Mouse (Mus musculus) kidney, adult 18-20 months (tissue): ENCODE data around the gene Gpcpd1.

ENCODE experiments used
- DNase-seq: peaks from one replicate; pipeline ENCODE4 v3.0.0; 2021

Gene Gpcpd1

GRCm38 (mm10) chr2:132584191-132584590, 3.3 kb downstream of the Gpcpd1 start:
- DNase-seq: peak; percentile 32

DNA sequence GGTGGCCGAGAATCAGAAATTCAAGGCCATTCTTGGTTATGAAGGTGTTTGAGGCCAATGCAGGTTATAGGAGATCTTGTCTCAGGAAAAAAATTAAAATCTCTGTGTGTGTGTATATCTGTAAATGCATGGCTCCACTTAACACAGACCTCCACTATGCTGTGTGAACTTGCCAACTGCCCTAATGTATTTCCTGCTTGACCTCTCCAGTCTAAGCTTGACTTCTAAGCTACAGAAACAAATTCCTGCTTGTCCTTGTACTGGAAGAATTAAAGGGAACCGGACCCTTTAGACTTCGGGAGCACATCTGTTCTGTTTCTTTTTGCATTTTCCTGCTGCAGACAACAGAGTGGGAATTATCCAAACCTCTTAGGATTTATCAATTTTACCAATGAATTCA, 4.4 kb downstream of the Gpcpd1 start:
- no peak for DNase-seq

GRCm38 (mm10) chr2:132582227-132582626, 5.3 kb downstream of the Gpcpd1 start:
- peak; percentile 87 for DNase-seq

- no peak for DNase-seq
Measured at GRCm38 (mm10) chr2:132579689-132580088, 7.8 kb downstream of the Gpcpd1 start.

- DNase-seq: no peak
Measured at GRCm38 (mm10) chr2:132578711-132579110, 8.8 kb downstream of the Gpcpd1 start.

DNA sequence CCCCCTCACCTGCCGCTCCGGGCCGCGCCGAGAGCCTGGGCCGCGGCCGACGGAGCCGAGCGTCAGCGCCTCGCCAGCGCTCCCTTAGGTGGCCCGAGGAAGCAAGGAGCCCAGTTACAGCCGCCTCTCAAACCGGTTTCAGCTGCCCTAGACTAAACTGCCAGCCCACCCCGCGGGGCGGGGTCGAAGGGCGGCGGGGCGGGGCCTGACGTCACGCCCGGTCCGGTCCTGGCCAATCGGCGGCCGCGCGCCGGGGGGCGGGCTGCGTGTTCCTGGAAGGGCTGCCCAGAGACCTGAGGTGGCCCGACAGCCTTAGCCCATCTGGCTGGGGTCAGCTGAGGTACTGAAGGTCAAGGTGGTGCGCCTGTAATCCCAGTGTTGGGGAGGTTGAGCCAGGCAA, 9.5 kb downstream of the Gpcpd1 start:
- DNase-seq: peak; percentile 99

- peak; percentile 75 for DNase-seq
Measured at GRCm38 (mm10) chr2:132577431-132577981, 10.0 kb downstream of the Gpcpd1 start.

- no peak for DNase-seq
Measured at GRCm38 (mm10) chr2:132576522-132577135, 10.9 kb downstream of the Gpcpd1 start.

DNA sequence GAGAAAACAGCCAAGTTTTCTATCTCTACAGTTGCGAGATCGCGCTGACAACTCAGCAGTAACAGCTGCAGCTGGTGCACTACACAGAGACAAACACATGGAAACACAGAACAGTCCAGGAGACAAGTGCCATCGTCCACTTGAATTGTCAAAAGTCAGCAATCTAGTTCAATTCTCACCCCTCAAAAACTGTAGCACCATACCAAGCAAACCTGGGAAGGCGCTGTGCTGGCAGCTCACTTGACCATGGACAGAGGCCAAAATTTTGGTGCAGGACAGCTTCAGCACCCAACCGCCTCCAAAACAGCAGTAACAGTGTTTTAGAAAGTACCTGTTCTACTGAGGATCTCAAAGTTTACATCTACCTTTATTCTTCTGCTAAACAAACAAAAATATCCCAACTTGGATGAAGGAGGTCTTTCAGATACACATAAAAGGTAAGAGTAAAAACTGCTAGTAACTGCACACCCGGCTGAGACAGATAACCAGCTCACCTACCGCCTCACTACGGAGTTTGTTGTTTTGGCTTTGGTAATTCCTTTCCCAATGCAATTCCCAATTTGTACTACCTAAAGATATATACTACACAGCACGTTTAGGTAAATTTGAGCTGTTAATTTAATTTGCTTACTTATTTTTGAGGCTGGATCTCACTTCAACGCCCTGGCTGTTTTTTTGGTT, 11.6 kb downstream of the Gpcpd1 start:
- DNase-seq: peak; percentile 65

DNA sequence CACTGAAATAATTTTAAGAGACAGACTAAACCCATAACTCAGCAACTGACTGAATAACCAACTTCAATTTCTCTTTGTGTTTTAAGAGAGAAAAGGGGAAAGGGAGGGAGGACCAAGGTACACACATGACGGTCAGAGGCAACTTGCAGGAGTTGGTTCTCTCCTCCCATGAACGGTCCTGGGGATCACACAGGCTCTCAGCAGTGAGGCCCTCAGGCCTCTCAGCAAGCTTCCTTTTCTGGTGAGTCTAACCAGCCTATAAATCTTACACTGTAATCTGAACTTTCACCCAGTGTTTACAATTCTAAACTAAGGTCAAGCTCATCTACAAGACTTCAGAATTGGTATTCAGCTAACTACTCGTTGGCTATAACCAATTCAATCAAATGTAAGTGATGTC, 12.3 kb downstream of the Gpcpd1 start:
- no peak for DNase-seq

DNA sequence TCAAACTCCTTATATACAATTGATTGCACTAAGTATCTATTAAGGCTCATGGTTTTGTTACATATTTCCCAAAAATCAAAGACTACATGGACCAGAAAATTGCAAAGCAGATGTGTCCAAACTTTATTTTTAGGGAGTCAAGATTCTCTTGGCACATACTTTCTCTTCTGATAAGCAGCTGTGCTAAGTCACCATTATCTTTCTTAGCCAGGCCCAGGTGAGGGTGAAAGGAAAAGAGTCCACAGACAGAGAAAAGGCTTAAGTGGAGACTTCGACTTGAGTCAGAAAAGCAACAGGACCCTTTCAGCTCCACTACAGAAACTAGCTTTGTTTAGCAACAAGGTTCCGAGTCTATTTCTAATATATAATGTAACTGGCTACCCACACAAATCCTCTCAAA, 14.2 kb downstream of the Gpcpd1 start:
- DNase-seq: no peak

DNA sequence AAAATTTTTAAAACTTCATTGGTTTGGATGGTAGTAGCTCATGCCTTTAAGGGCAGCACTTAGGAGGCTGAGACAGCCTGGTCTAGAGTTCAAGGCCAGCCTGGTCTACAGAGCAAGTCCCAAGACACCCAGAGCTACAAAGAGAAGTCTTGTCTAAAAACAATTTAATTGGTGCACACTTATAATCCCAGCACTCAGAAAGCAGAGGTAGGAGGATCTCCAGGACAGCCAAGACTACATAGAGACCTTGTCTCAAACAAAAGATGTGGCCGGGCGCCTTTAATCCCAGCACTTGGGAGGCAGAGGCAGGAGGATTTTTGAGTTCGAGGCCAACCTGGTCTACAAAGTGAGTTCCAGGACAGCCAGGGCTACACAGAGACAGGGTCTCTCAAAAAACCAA, 14.9 kb downstream of the Gpcpd1 start:
- DNase-seq: no peak

DNA sequence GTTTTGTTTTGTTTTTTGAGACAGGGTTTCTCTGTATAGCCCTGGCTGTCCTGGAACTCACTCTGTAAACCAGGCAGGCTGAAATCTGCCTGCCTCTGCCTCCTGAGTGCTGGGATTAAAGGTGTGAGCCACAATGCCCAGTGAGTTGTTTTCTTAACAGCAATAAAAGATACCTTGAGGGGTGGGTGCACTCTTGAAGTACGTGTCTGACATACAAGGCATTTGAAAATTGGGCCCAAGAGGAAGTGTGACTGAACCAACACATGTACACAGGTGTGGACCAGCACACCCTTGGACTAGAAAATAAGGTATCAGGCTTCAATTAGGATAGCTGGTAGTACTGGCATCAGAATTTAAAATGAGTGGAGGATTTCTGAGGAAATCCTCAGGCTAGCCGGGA, 16.2 kb downstream of the Gpcpd1 start:
- no peak for DNase-seq

DNA sequence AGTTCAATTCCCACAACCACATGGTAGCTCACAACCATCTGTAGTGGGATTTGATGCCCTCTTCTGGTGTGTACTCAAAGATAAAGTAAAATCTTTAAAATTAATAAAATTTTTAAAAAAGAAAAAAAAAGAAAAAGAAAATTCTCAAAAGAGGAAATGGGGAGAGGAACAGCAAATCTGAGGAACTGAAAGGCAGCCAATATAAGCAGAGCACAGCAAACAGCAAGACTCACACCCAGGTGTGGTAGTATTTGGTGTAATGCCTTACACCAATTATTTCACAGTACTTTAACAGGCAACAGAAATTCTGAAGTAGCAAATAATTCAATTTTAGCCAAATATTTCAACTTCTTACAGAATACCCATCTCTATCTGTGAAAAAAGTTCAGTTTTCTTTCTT, 16.7 kb downstream of the Gpcpd1 start:
- no peak for DNase-seq

GRCm38 (mm10) chr2:132569686-132570085, 17.8 kb downstream of the Gpcpd1 start:
- DNase-seq: no peak

DNA sequence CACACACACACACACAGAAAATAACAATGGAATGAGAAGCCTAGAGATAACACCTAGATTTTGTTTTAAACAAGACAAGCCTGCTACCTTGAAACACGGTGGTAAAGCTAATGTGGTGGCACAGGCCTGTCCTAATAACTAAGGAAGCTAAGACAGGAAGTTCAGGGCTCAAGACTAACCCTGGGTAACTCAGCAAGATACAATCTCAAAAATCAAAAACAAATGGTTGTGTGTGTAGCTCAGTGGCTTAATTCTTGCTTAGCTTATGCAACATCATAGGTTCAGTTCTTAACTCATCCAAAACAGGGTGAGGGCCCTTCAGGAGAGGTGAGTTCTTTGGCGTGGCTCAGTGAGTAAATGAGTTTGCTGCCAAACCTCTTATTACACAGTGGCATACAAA, 20.1 kb downstream of the Gpcpd1 start:
- no peak for DNase-seq

- DNase-seq: no peak
Measured at GRCm38 (mm10) chr2:132561860-132562259, 25.7 kb downstream of the Gpcpd1 start.

GRCm38 (mm10) chr2:132527864-132528263, 59.7 kb downstream of the Gpcpd1 start:
- no peak for DNase-seq

DNA sequence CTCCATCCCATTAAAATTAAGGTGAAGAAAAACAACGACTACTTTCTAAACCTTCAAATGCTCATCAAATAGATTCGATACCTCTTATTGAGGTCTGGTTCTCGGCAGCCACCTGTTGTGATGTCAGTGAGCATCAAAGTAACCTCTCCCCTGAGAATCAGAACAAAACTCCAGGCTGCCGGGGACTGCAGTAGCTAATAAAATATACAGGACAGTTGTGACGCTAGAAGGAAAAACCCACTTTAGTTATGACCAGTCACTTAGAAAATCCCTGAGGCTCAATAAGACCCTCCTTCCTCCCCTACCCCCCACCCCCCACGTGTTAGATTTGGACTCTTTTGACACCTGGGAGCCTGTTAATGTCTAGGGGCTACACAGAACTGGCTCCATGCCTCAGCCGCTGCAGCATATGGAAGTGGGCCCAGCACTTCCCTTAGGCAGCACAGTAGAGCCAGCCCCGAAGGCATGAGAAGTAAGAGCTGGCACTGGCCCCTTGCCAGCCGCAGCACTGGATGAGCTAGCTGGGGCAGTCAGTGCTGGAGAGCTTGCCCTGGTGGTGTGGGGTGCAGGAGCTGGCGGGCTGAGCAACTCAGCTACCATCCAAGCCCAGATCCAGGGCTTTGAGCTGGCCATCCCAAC, 60.5 kb downstream of the Gpcpd1 start:
- DNase-seq: no peak

DNA sequence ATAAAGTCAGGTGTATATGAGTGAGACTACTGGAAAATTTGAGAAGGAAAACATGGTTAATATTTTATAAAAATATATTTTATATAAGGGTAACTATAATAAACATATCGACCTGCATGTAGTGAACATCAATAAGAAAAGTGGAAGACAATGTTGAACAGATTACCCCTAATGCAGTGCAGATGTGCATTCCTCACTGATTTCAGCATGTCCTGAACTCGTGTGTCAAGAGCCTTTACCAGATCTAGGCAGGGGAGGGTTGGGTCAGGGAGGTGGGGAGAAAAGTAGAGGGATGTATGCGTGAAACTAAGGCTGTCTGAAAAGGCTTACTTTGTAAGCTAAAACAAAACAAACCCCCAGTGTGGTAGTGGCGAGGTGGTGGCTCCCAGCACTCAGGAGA, 61.4 kb downstream of the Gpcpd1 start:
- DNase-seq: no peak

DNA sequence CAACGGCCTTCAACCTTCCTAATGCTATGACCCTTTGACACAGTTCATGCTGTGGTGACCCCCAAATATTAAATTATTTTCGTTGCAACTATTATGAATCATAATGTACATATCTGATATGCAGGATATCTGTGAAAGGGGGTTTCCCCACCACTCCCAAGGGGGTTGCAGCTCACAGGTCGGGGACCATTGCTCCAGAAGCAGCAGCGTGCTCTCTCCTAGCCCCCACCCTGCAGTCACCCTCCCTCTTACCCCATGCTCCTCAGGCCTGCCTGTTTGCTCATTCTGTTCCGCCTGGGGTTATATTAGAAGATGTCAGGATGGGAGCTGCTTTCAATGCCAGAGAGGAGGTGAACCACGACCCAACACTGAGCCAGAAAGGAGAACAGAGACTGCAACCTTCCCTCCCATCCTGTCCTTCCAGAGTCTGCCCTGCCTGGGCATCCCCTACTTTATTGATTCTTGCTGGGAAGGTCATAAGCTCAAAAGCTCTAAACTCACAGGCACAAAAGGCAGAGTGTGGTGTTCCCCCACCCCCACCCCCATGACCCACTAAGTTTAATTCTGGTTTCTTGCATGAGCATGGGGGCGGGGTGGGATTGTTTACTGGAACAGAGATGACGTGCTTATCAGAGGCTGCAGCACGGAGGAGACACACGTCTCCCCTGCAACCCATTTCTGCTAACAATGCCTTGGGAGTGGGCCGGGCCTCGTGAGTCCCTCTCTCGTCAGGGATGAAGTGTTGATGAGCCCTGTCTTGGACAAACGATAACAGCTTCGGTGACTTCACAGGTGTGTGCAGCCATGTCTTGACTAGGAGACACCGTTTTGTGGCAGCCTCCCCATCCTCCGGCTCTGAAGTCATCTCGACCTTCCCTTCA, 69.3 kb downstream of the Gpcpd1 start:
- no peak for DNase-seq

- no peak for DNase-seq
Measured at GRCm38 (mm10) chr2:132517194-132517836, 70.2 kb downstream of the Gpcpd1 start.
